Mouse (Mus musculus): ENCODE data around the gene Ftsj3.

DNA sequence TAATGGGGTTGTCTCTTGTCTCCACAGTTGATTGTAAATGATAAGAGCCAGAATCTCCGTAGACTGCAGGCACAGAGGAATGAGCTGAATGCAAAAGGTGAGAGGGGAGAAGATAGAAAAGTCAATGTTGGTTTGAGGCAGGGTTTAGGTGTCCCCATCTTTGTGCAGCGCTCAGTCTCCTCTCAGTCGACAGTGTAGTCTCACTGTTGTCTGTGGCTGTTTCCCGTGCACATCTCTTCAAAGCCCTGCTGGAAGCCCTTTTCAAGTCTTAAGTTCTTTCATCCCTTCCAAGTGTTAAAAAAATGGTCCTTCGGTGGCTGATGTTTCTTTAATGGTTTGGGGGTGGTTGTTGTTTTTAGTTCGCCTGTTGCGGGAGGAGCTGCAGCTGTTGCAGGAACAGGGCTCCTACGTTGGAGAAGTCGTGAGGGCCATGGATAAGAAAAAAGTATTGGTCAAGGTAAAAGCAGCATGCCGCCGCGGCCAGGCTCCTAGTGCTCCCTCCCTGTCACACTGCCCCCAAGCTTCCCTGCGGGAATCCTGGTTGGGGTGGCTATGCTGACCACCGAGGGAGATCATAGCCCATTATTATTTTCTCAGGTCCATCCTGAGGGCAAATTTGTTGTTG is 5.1 kb upstream of the Ftsj3 start:
- TF ChIP-seq POLR2A (IDR thresholded peaks at IDR 0.05; ENCODE audit: control insufficient read depth in 1 of 2, insufficient read depth in 1 of 2, low read depth in 1 of 2, low read length in 2 of 2, poor library complexity in 1 of 2) (peak in 1 of 2 experiments; percentile 23; a peak in 1 of 4 replicates), TCF12 (IDR thresholded peaks at IDR 0.05; ENCODE audit: low read depth, low read length) (no peak), CTCF (IDR thresholded peaks at IDR 0.05 in 2 of 3, conservative IDR thresholded peaks at IDR 0.05 in 1 of 3; ENCODE audit: control insufficient read depth in 1 of 3, insufficient read depth in 1 of 3, low read depth in 2 of 3, low read length in 3 of 3, poor library complexity in 1 of 3, severe bottlenecking in 1 of 3) (no peak), MXI1 (IDR thresholded peaks at IDR 0.05; ENCODE audit: low read depth, low read length) (no peak), GATA1 (IDR thresholded peaks at IDR 0.05; ENCODE audit: low read depth, low read length) (no peak), ELF1 (IDR thresholded peaks at IDR 0.05; ENCODE audit: low read depth, low read length) (no peak), EP300 (IDR thresholded peaks at IDR 0.05; ENCODE audit: low read depth in 1 of 2, low read length in 2 of 2) (no peak), MAX (IDR thresholded peaks at IDR 0.05; ENCODE audit: low read length) (no peak), ZMIZ1 (IDR thresholded peaks at IDR 0.05; ENCODE audit: low read depth, low read length) (no peak), TAL1 (IDR thresholded peaks at IDR 0.05; ENCODE audit: low read length) (no peak), E2F4 (IDR thresholded peaks at IDR 0.05; ENCODE audit: borderline replicate concordance, low read depth, low read length) (no peak), CHD2 (IDR thresholded peaks at IDR 0.05; ENCODE audit: low read length) (no peak), ZNF384 (IDR thresholded peaks at IDR 0.05; ENCODE audit: low read depth, low read length) (no peak), ZC3H11A (IDR thresholded peaks at IDR 0.05; ENCODE audit: low read depth, low read length) (no peak)

Measured in MEL (cell line).